Mouse (Mus musculus) kidney, postnatal 0 days (tissue): ENCODE measurements around the gene Acacb. TPM values are rescaled to one million over a fixed set of nuclear protein-coding genes. Genes with fewer than 3 reads are reported as not detected.

Experiments used
- ATAC-seq: fragments of 200-750 bp; cut with Nextera tagmentation; replicated peaks from 2 replicates; pipeline ENCODE4 v1.8.0; 2017; ENCODE audit warnings: low read depth, moderate number of reproducible peaks, moderate TSS enrichment, moderate library complexity; ENCODE audit not compliant: low FRiP score
- DNase-seq: peaks from one replicate; pipeline ENCODE4 v3.0.0-alpha.2; 2016; ENCODE audit warnings: low spot score
- H3K27ac ChIP-seq: fragments of 300-500 bp; sonication (generic); 2 replicates; pipeline ENCODE4 v1.5.1; 2014; ENCODE audit warnings: mild to moderate bottlenecking
- H3K27me3 ChIP-seq: fragments of 300-500 bp; sonication (generic); 2 replicates; pipeline ENCODE4 v1.6.1; 2014; ENCODE audit warnings: low read length, mixed read lengths; ENCODE audit not compliant: insufficient read depth
- H3K36me3 ChIP-seq: fragments of 300-500 bp; sonication (generic); 2 replicates; pipeline ENCODE4 v1.6.1; 2014; ENCODE audit warnings: low read length, mixed read lengths; ENCODE audit not compliant: insufficient read depth
- H3K4me1 ChIP-seq: fragments of 300-500 bp; sonication (generic); replicated peaks from 2 replicates; pipeline ENCODE4 v1.6.1; 2014; ENCODE audit warnings: antibody characterized with exemption, low read length, mixed read lengths; ENCODE audit not compliant: insufficient read depth
- H3K4me2 ChIP-seq: fragments of 300-500 bp; sonication (generic); 2 replicates; pipeline ENCODE4 v1.6.1; 2014; ENCODE audit warnings: mild to moderate bottlenecking, low read length, moderate library complexity, mixed read lengths
- H3K4me3 ChIP-seq: fragments of 300-500 bp; sonication (generic); replicated peaks from 2 replicates; pipeline ENCODE4 v1.5.1; 2014; ENCODE audit warnings: low read depth, low read length
- H3K9ac ChIP-seq: fragments of 300-500 bp; sonication (generic); 2 replicates; pipeline ENCODE4 v1.6.1; 2014; ENCODE audit warnings: low read depth, low read length
- H3K9me3 ChIP-seq: fragments of 300-500 bp; sonication (generic); replicated peaks from 2 replicates; pipeline ENCODE4 v1.6.1; 2016; ENCODE audit warnings: low read length, inconsistent platforms, mixed read lengths
- CTCF ChIP-seq: IDR thresholded peaks from 2 replicates; pipeline ENCODE4 v1.5.1; 2016; ENCODE audit warnings: antibody characterized with exemption, low read depth, mild to moderate bottlenecking, moderate library complexity
- WGBS: fragments of 180-500 bp; shearing (Covaris S2); extraction: QIAGEN DNeasy Blood & Tissue Kit; methylation state at CpG from one replicate; pipeline ENCODE4 v1.1.7; 2014; 5-methylcytosine and 5-hydroxymethylcytosine counted together
- polyA plus RNA-seq: library from polyadenylated mRNA; unstranded; fragments of >200 nt; fragmentation: Nextera tagmentation; extraction: Ambion mirVana; gene quantifications from 2 replicates; pipeline ENCODE4 v1.2.1, GENCODE M21; 2015

The Acacb gene
- polyA plus RNA-seq, 1 experiment from 2014 or later, result 4.4 TPM

- Histone ChIP-seq H3K4me1 (peaks cover 5% of the 10 kb centered on the region; the same call in 1 of the 2 replicates), H3K9ac (no peak overlapping the region; the same call in 1 of the 2 replicates), H3K27me3 (no peaks in the 10 kb centered on the region), H3K4me3 (no peak overlapping the region), H3K4me2 (no peak overlapping the region), H3K9me3 (no peaks in the 10 kb centered on the region), H3K27ac (peak overlapping the region; percentile 74; the same call in 1 of the 2 replicates), H3K36me3 (no peaks in the 10 kb centered on the region)
- 77% methylated on average over 14 of the region's 14 CpGs for WGBS
- TF ChIP-seq CTCF, result no peak
- no peak; the same call in 1 of the 2 replicates for ATAC-seq
- no peak for DNase-seq
Observed at GRCm38 (mm10) chr5:114147043-114147972, 973 bp downstream of the Acacb start.

DNA sequence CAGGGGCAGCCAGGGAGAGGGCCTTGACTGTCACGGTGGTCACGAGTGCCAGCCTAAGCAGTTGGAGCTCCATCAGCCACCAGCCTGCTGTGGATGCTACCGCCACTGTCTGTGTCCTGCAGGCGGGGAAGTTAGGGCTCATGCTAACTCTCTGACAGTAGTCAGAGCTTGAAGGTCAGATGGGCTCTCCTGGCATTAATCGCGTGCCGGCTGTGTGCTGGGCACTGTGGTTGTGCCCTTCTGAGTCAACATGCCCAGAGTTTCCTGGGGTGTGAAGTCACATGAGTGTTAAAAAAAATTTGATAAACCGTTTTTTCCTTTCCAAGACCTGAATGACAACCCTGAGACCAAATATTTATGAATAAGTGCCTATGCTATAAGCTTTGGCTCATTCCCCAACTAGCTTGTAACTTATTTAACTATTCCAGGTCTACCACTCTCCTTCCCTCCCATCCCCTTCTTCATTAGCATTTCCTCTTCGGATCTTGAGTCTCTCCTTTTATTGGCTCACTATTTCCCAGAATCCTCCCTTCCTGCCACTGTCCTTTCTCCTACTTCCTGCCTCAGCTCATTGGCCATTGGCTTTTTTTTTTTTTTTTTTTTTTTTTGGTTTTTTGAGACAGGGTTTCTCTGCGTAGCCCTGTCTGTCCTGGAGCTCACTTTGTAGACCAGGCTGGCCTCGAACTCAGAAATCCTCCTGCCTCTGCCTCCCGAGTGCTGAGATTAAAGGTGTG lies 6.2 kb downstream of the Acacb start:
- H3K4me1 ChIP-seq, result 0 out of 2 replicates have a peak, but pooled peaks cover 5% of the 10 kb centered on the region
- DNase-seq (no peak), ATAC-seq (no peak)
- no peaks in the 10 kb centered on the region for H3K36me3 ChIP-seq
- 82% methylated on average over 12 of the region's 12 CpGs for WGBS
- H3K4me3 ChIP-seq, result no peak overlapping the region
- no peak overlapping the region for H3K4me2 ChIP-seq
- no peaks in the 10 kb centered on the region for H3K27me3 ChIP-seq
- H3K9me3 ChIP-seq, result no peaks in the 10 kb centered on the region
- H3K9ac ChIP-seq, result no peak overlapping the region
- peak overlapping the region; percentile 47; the same call in 1 of the 2 replicates for H3K27ac ChIP-seq
- TF ChIP-seq CTCF, result no peak

- ATAC-seq (0 out of 2 replicates have a peak, but pooled peaks have one; percentile 44), DNase-seq (peak; percentile 68)
- Histone ChIP-seq H3K36me3 (no peaks in the 10 kb centered on the region), H3K9ac (no peak overlapping the region), H3K9me3 (no peaks in the 10 kb centered on the region), H3K27me3 (no peaks in the 10 kb centered on the region), H3K27ac (0 out of 2 replicates have a peak overlapping the region, but pooled peaks have one; percentile 25), H3K4me3 (no peak overlapping the region; the same call in 1 of the 2 replicates), H3K4me2 (peak overlapping the region; percentile 37; the same call in 1 of the 2 replicates), H3K4me1 (0 out of 2 replicates have a peak, but pooled peaks cover 5% of the 10 kb centered on the region)
- 9% methylated on average over 12 of the region's 12 CpGs for WGBS
- peak; percentile 74 for TF ChIP-seq CTCF
Observed at GRCm38 (mm10) chr5:114153490-114153889, 7.2 kb downstream of the Acacb start.

DNA sequence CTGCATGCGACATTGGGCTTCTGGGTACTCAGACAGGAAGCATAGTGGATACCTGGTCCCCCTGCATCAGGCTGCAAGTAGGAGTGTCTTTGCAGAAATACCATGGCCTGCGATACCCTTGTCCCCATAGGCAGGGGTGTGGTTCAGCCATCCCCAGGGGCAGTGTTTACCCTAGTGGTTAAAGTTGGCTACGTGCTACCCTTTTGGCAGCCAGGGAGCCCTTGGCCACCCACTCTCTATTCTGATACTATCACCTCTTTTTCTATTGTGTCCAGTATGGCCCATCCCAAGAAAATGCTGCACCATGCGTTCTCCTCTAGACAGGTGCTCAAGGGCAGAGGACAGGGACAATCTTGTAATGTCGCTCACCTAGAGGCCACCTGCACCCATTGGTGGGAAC lies 8.4 kb downstream of the Acacb start:
- 85% methylated on average over 5 of the region's 5 CpGs for WGBS
- Histone ChIP-seq H3K9me3 (no peaks in the 10 kb centered on the region), H3K4me2 (no peak overlapping the region), H3K4me3 (no peak overlapping the region), H3K4me1 (0 out of 2 replicates have a peak, but pooled peaks cover 5% of the 10 kb centered on the region), H3K36me3 (no peaks in the 10 kb centered on the region), H3K9ac (no peak overlapping the region), H3K27me3 (no peaks in the 10 kb centered on the region), H3K27ac (no peak overlapping the region)
- ATAC-seq (no peak), DNase-seq (no peak)
- no peak for TF ChIP-seq CTCF

- no peaks in the 10 kb centered on the region for H3K27me3 ChIP-seq
- no peak overlapping the region for H3K4me2 ChIP-seq
- 57% methylated on average over 9 of the region's 9 CpGs for WGBS
- H3K4me1 ChIP-seq, result 0 out of 2 replicates have a peak, but pooled peaks cover 5% of the 10 kb centered on the region
- no peak overlapping the region for H3K9ac ChIP-seq
- H3K36me3 ChIP-seq, result no peaks in the 10 kb centered on the region
- no peak; the same call in 1 of the 2 replicates for ATAC-seq
- TF ChIP-seq CTCF, result no peak
- no peak overlapping the region for H3K27ac ChIP-seq
- H3K9me3 ChIP-seq, result no peaks in the 10 kb centered on the region
- no peak overlapping the region for H3K4me3 ChIP-seq
- DNase-seq, result no peak
Observed at GRCm38 (mm10) chr5:114155168-114155933, 9.0 kb downstream of the Acacb start.
